Mouse (Mus musculus) cortical plate, adult 2 months (tissue): Measurements from ENCODE around the gene Stum. TPM values are rescaled to one million over a fixed set of nuclear protein-coding genes. Genes with fewer than 3 reads are reported as not detected.

ENCODE experiments used
- H3K27ac ChIP-seq: fragments of 200-500 bp; 2 replicates; pipeline ENCODE4 v1.5.1; 2012; ENCODE audit warnings: low read length, control low read depth, inconsistent platforms; ENCODE audit not compliant: insufficient read depth
- H3K4me1 ChIP-seq: fragments of 200-500 bp; 2 replicates; pipeline ENCODE4 v1.6.1; 2011; ENCODE audit warnings: low read length; ENCODE audit not compliant: control insufficient read depth, insufficient read depth
- H3K4me3 ChIP-seq: fragments of 200-500 bp; 2 replicates; pipeline ENCODE4 v1.5.1; 2011; ENCODE audit warnings: mild to moderate bottlenecking, low read length, control low read depth; ENCODE audit not compliant: insufficient read depth
- CTCF ChIP-seq: fragments of 200-500 bp; IDR thresholded peaks from 2 replicates; pipeline ENCODE4 v1.5.1; 2011; ENCODE audit warnings: mild to moderate bottlenecking, control low read depth, low read length; ENCODE audit not compliant: insufficient read depth; ENCODE audit errors: extremely low read depth
- POLR2A ChIP-seq: fragments of 200-500 bp; IDR thresholded peaks from 2 replicates; pipeline ENCODE4 v1.6.1; 2011; ENCODE audit warnings: mild to moderate bottlenecking, low read length, control low read depth; ENCODE audit not compliant: insufficient read depth; ENCODE audit errors: extremely low read depth
- polyA plus RNA-seq: library from polyadenylated mRNA; depleted of rRNA; stranded (reverse); fragments of >200 nt; gene quantifications from 2 replicates; pipeline ENCODE4 v1.2.3, GENCODE M21; 2012

The Stum gene
- polyA plus RNA-seq, 1 experiment: 93.7 TPM

- no peak for TF ChIP-seq POLR2A
- TF ChIP-seq CTCF: no peak
- Histone ChIP-seq H3K4me1 (no peaks in the 10 kb centered on the region), H3K4me3 (no peak overlapping the region), H3K27ac (no peak overlapping the region)
These were observed 17.3 kb upstream of the Stum start for GRCm38 (mm10) chr1:180500641-180501040.

GRCm38 (mm10) chr1:180500218-180500617 lies 16.9 kb upstream of the Stum start:
- TF ChIP-seq POLR2A (no peak), CTCF (no peak)
- Histone ChIP-seq H3K4me3 (no peak overlapping the region), H3K27ac (no peak overlapping the region), H3K4me1 (no peaks in the 10 kb centered on the region)

- no peak overlapping the region for H3K4me3 ChIP-seq
- no peaks in the 10 kb centered on the region for H3K4me1 ChIP-seq
- TF ChIP-seq CTCF (no peak), POLR2A (no peak)
- H3K27ac ChIP-seq: no peak overlapping the region
These were observed 16.5 kb upstream of the Stum start for GRCm38 (mm10) chr1:180499766-180500165.

- Histone ChIP-seq H3K27ac (no peak overlapping the region), H3K4me3 (no peak overlapping the region), H3K4me1 (no peaks in the 10 kb centered on the region)
- TF ChIP-seq CTCF (no peak), POLR2A (no peak)
These were observed 9.5 kb upstream of the Stum start for GRCm38 (mm10) chr1:180492777-180493176.

DNA sequence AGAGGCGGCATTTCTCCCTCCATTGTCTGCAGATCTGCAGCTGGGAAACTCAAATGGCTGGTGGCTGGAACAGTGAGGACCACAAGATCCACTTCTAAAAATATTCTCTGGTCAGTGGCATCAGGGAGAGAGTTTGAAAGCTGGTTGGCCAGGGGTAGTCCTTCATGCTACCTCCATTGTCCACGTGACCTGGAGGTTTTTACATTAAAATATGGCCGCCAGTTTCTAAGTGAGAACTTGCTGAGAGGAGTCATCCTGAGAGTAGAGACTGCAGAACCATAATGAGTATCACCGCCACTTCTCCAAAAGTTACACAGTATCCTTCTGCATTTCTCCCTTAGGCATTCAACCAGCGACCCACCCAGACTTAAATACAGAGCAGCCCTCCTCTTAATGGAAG lies 2.0 kb upstream of the Stum start:
- TF ChIP-seq POLR2A (no peak), CTCF (no peak)
- H3K27ac ChIP-seq: no peak overlapping the region
- H3K4me3 ChIP-seq: no peak overlapping the region
- no peaks in the 10 kb centered on the region for H3K4me1 ChIP-seq

GRCm38 (mm10) chr1:180482840-180483398 lies 385 bp downstream of the Stum start:
- Histone ChIP-seq H3K4me1 (no peaks in the 10 kb centered on the region; the same call in 1 of the 2 replicates), H3K27ac (peak overlapping the region; percentile 89), H3K4me3 (peak overlapping the region; percentile 83)
- TF ChIP-seq CTCF (no peak), POLR2A (no peak)

DNA sequence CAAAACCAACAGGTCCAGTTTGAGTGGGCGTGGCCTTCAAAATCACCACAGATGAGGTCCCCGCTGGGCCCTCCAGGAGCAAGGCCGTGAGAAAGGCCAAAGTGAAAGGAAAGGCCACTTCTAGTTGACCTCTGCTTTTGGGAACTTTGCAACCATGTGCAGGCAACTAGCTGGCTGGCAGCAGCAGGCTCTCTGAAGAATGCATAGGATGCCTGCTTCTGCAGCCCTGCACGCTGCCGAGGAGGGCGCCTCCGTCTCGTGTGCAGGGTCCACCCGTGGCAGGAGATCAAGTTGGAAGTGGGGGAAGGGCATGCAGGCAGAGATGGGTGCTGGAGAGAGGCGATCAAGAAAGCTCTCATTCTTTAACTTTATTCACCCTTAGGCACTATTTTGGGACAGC lies 1.3 kb downstream of the Stum start:
- H3K27ac ChIP-seq: no peak overlapping the region
- TF ChIP-seq POLR2A (no peak), CTCF (no peak)
- H3K4me3 ChIP-seq: peak overlapping the region; percentile 83
- H3K4me1 ChIP-seq: no peaks in the 10 kb centered on the region; the same call in 1 of the 2 replicates

- Histone ChIP-seq H3K27ac (no peak overlapping the region), H3K4me1 (no peaks in the 10 kb centered on the region; the same call in 1 of the 2 replicates), H3K4me3 (peak overlapping the region; percentile 83)
- TF ChIP-seq POLR2A: no peak
These were observed 2.0 kb downstream of the Stum start for GRCm38 (mm10) chr1:180481331-180481730.

DNA sequence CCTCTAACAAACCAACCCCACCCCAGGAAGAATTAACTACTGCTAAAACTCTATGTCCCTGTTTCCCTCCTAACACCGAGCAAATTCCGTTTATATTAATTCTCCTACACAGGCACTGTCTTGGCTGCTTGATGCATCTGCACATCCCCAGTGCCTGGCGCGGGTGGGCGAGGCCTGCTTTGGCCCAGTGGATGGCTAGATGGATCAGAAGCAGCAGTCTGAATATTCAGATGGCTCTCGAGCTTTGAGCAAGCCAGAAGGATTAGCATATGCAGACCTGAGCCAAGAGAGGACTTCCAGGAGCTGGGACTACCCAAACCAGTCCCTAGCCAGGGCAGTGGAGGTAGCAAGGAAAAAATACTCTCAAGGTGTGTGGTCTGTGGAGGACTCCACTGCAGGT lies 3.0 kb downstream of the Stum start:
- peak overlapping the region; percentile 83; the same call in 1 of the 2 replicates for H3K4me3 ChIP-seq

GRCm38 (mm10) chr1:180473566-180473965 lies 9.7 kb downstream of the Stum start:
- TF ChIP-seq POLR2A (no peak), CTCF (no peak)
- Histone ChIP-seq H3K4me1 (no peaks in the 10 kb centered on the region; the same call in 1 of the 2 replicates), H3K4me3 (no peak overlapping the region), H3K27ac (no peak overlapping the region)

More for the DNA sequence above, 3.0 kb downstream of the Stum start:
- TF ChIP-seq POLR2A (no peak), CTCF (no peak)
- Histone ChIP-seq H3K4me1 (no peaks in the 10 kb centered on the region; the same call in 1 of the 2 replicates), H3K27ac (no peak overlapping the region)

- TF ChIP-seq CTCF: no peak
- no peak for TF ChIP-seq POLR2A
- Histone ChIP-seq H3K27ac (no peak overlapping the region), H3K4me1 (peaks cover 10% of the 10 kb centered on the region), H3K4me3 (no peak overlapping the region)
These were observed 15.3 kb downstream of the Stum start for GRCm38 (mm10) chr1:180468004-180468403.
